Mouse (Mus musculus) adrenal gland, postnatal 25 days (tissue): Measurements from ENCODE around the gene Ubac1. TPM values are rescaled to one million over a fixed set of nuclear protein-coding genes. Genes with fewer than 3 reads are reported as not detected.

Experiments
- DNase-seq: peaks from one replicate; pipeline ENCODE4 v3.0.0; 2021; ENCODE audit warnings: mixed read lengths
- long read RNA-seq: library from polyadenylated mRNA; stranded (forward); transcript quantifications from one replicate; pipeline ENCODE4 v2.0.0, GENCODE M21; 2021
- total RNA-seq: library from RNA; stranded (reverse); gene quantifications from 2 replicates; pipeline ENCODE4 v1.2.3, GENCODE M21; 2021

Ubac1 gene
- 36.5 and 40.0 TPM in 2 replicates for total RNA-seq
- long read RNA-seq, transcript Ubac1-201 (10 exons, 1,852 nt), result major isoform, 62 of 81 reads
- long read RNA-seq, partial matches to known transcripts, result 4 of 81 reads
- long read RNA-seq, other reads (novel, unspliced or antisense), result 15 of 81 reads

GRCm38 (mm10) chr2:26021561-26022257, at the start of gene Ubac1:
Gene Ubac1, minus strand, starts transcription at chr2:26021747.
- DNase-seq, result peak; percentile 92

DNA sequence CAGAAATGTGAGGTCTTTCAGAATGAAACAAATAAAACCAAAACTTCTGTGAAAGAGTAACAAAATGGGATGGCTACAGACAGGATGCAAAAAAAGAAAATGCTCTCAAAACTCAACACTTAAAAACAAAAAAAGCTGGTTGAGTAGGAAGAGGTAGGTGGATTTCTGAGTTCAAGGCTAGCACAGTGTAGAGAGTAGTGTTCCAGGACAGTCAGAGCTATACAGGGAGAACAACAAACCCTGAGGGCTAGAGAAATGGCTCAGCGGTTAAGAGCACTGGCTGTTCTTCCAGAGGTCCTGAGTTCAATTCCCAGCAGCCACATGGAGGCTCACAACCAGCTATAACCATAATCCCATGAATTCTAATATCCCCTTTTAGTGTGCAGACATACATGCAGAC, 47.0 kb upstream of the Ubac1 start:
- DNase-seq, result no peak

GRCm38 (mm10) chr2:26068175-26068574, 46.6 kb upstream of the Ubac1 start:
- DNase-seq, result no peak

- DNase-seq, result no peak
Observed at GRCm38 (mm10) chr2:26066527-26066926, 45.0 kb upstream of the Ubac1 start.

GRCm38 (mm10) chr2:26062742-26063427, 41.3 kb upstream of the Ubac1 start:
- no peak for DNase-seq

DNA sequence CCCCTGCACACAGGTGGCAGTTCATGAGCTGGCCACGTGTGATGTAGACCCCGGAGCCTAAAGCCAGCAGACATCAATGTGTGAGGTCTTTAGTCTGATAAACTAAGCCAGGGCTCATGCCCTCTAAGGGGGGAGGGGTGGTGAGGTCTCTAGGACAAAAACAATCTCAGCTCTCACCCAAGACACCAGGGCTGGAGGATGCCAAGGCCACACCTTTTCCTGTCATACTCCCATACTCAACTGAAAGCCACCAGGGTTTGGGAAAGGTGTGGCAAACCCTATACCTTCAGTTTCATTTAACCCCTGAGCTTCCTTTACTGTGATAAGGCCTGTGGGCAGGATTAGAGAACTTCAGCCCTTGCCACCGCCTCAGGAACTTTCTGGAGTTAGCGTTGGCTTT, 40.7 kb upstream of the Ubac1 start:
- no peak for DNase-seq

GRCm38 (mm10) chr2:26061018-26061666, 39.6 kb upstream of the Ubac1 start:
- no peak for DNase-seq

DNA sequence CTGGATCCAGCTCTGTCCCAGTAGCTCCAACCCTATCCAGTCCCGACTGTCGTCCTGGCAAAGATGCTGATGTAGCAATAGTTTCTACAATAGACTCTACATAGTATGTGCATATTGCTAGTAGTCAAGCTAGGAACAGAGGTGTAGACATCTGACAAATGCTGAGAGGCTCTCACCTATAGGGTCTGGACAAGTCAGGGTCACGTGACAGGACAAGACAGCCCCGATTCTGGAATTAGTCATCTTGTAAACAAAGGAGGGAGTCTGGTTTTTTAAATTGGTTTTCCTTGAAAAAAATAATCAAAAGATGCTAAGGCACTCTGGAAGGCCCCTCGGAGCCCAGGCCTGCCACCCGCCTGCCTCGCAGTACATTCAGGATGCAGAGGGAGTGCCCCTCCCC, 35.5 kb upstream of the Ubac1 start:
- no peak for DNase-seq

DNA sequence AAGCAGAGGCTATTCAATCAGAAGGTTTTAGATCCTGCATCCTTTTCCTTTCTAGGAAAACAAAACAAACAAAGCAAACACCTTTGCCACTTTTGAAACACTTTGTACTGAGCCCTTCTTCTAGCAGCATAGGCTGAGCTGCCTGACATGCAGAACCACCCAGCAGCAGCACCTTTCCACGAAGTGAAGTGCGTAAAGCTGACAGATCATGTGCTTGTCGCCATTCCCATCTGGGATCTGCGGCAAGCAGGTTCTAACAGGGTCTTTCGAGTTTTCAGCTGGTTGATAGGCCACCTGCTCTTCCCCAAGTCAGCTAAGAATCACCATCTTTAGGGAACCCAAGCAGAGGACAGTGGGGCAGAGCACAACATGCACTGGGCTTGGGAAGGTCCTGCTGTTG, 34.7 kb upstream of the Ubac1 start:
- no peak for DNase-seq

- no peak for DNase-seq
Observed at GRCm38 (mm10) chr2:26055747-26056102, 34.2 kb upstream of the Ubac1 start.

- DNase-seq, result peak; percentile 75
Observed at GRCm38 (mm10) chr2:26055046-26055746, 33.6 kb upstream of the Ubac1 start.

GRCm38 (mm10) chr2:26052806-26053205, 31.3 kb upstream of the Ubac1 start:
- no peak for DNase-seq

DNA sequence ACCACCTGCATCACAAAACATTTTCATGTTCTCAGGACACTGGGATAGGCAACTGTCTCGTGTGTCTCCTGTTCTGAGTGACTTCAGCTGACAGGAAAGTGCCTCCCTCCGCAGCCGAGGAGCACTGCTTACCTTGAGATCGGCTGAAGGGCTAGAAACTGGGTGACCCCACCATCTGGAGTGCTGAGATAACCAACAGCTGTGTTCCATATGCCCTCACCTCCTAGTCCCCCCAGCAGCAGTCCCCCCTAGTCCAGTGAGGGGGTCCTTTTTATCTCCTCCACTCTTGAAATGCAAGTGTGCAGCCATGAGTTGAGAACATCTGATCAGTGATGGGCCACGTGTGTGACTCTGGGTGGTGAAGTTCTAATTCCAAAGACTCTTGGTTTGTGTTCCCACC, 27.3 kb upstream of the Ubac1 start:
- no peak for DNase-seq

DNA sequence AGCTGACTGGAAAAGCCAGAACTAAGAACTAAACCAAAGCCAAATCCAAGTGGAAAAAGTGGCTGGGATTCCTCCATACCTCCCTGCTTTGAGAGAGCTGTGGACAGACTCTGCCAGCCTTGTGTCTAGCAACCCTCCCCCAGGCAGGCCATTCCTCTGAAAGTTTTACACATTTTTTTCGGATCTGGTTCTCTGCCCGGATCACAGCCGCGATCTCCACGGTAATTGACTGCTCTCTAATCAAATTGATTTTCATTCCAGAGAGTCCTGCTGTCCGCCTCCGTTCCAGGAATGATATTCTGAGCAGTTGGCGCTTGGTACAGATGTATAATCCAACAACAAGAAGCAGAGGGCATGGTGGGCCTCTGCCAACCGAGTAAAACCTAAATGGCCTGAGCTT, 22.7 kb upstream of the Ubac1 start:
- DNase-seq, result no peak

DNA sequence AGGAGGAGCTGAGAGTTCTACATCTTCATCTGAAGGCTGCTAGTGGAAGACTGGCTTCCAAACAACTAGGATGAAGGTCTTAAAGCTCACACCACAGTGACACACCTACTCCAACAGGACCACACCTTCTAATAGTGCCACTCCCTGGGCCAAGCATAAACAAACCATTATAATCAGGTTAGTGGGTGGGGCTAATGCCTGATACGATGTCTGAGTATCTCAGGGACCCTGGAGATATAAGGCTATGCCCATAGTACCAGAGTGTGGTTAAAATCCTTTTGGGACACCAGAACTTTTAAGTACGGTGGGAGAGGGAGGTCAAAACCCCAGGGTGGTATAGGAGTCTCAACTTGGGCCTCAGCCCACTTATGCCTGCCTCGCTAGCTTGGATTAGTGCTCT, 21.1 kb upstream of the Ubac1 start:
- DNase-seq, result no peak

- no peak for DNase-seq
Observed at GRCm38 (mm10) chr2:26041163-26041810, 19.7 kb upstream of the Ubac1 start.

DNA sequence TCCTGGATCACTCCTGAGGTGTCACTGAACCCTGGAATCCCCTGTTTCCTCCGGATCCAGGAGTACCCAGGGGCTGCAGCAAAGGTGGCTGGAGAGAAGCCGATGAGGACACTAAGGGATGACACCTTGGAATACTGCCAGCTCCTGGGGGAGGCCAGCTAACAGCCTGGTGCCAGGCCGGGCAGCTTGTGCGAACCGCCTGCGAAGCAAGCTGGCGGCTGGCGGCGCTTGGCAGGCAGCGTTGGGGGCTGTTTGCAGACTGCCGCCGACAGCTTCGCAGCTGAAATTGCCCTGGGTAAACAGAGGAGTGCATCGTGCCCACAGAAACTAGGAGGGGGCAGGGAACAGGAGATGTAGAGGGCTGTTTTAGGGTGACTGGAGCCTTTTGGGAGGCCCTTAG, 18.4 kb upstream of the Ubac1 start:
- peak; percentile 44 for DNase-seq

GRCm38 (mm10) chr2:26037386-26037785, 15.8 kb upstream of the Ubac1 start:
- no peak for DNase-seq

DNA sequence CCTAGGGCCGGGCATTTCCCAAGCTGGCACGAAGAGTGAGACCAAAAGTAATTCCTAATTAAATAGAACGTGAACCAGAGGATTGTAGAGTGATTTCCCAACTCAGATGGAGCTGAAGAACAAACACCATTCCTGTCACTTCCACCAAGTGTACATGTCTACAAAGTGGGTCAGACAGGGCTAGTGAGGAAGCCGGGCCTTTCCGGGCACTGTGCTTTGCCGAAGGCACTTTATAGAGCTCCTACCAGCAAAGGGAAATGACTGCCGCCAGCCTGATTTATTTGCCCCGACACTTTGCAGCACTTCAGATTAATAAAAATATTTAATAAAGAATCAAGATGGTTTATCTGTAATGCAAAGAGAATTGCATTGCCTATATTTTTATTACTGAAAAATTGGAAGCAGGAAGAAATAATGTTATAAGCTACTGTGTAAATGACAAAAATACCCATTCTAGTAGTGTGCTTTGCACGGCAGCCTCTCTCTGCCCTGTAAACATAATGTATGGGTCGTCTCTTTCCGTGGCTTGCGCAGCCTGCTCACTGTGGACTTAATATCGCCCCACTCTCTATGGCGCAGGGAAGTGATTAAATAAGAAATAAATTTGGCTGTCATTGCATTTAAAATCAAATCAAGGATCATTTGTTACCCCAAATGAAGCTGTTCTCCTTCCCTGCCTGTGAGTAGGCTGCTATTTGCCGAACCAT, 12.9 kb upstream of the Ubac1 start:
- no peak for DNase-seq

DNA sequence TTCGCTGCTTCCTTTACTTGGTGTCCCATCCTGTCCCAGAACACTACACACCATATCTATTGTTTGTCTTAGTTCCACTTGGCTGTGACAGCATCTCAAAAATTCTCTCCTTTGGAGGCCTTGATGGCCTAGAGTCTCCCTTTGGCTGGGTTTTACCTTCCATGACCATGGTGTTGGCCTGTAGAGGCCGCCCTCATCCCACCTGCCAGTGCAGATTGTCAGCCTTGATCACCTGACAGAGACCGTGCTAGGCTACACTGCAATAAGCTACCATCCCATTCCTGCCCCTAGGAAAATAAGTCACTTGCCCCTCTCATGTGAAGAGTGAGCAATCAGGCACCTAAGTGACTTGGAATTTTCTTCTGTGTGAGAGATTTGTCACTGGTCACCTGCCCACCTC, 8.7 kb upstream of the Ubac1 start:
- DNase-seq, result no peak
